Mouse (Mus musculus) thymus, postnatal 0 days (tissue): ENCODE data around the gene Elac2. TPM values are rescaled to one million over a fixed set of nuclear protein-coding genes. Genes with fewer than 3 reads are reported as not detected.

Experiments used
- DNase-seq: peaks from one replicate; pipeline ENCODE4 v3.0.0-alpha.2; 2015; ENCODE audit warnings: low spot score
- polyA plus RNA-seq: library from polyadenylated mRNA; unstranded; fragments of >200 nt; fragmentation: Nextera tagmentation; extraction: Ambion mirVana; gene quantifications from 2 replicates; pipeline ENCODE4 v1.2.1, GENCODE M21; 2015

The Elac2 gene
- 24.5 and 26.9 TPM in 2 replicates for polyA plus RNA-seq

- DNase-seq, result peak; percentile 98
Observed at GRCm38 (mm10) chr11:64978720-64979488, at the start of gene Elac2. Elac2 (plus strand) TSS chr11:64979038.

- no peak for DNase-seq
Observed at GRCm38 (mm10) chr11:64929130-64929529, 49.7 kb upstream of the Elac2 start.

DNA sequence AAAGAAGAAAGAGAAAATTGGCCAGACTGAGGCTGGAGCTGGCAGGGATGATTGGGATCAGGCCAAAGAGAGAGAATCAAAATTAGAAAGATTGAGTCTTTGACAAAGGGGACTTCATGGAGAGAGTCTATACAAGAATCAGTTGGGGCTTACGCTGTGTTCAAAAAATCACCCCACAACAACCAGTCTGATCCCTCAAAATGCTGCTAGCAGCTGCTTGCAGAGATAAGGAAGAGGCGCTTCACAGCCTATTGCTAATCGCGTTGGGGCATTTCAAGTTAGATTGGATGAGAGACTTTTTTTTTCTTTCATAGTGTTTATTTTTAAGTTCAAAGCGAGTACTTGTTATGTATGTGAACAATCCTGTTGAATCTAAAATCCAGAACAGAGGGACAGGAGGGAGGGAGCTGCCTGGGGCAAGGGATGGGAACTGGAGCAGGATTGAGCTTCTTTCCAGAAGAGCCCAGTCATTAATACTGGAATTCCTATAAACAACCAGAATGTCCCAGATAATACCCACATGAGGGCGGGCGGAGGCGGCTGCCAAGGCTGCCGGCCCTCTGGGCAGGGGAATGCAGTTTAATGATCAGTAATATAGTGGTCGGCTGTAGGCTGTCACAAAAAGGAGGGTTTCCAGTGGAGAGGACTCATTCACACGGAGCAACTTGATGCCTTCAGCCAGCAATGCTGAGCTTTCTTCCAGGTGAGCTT lies 47.6 kb upstream of the Elac2 start:
- no peak for DNase-seq

DNA sequence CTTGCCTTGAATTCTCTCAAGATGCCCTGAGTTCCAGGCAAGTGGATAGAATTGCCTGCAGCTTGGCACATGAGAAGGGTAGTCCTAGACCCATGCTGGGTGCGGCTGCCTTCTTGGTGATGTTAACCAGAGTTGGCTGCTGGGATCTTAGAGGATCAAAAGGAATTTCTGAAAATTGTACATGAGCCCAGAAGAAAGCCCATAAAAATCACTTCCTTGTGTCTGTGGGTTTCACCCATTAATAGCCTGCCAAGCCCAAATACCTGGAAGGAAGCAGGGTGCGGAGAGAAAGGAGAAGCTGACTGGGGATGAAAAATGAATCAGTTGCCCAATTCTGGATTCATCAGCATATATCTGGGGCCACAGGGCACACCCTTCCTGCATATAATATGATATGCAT lies 41.6 kb upstream of the Elac2 start:
- no peak for DNase-seq

DNA sequence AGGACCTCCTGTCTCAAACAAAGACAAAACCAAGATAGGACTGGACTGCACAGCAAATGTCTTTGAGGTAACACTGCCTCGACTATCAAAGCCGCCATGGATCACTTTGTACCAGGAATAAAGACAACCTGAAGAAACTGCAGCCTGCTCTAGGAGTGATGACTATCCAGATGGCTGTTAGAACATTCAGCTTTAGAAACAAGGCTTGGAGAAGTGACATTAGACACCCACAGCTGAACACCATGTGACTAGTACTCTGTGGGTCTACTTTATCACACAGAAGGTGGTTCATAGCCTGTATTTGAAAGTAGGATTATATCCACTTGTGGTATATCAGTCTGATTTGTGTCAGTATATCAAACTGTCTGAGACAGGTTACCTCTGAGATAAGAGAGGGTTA lies 37.6 kb upstream of the Elac2 start:
- DNase-seq, result no peak

GRCm38 (mm10) chr11:64949782-64950181 lies 29.1 kb upstream of the Elac2 start:
- DNase-seq, result no peak

DNA sequence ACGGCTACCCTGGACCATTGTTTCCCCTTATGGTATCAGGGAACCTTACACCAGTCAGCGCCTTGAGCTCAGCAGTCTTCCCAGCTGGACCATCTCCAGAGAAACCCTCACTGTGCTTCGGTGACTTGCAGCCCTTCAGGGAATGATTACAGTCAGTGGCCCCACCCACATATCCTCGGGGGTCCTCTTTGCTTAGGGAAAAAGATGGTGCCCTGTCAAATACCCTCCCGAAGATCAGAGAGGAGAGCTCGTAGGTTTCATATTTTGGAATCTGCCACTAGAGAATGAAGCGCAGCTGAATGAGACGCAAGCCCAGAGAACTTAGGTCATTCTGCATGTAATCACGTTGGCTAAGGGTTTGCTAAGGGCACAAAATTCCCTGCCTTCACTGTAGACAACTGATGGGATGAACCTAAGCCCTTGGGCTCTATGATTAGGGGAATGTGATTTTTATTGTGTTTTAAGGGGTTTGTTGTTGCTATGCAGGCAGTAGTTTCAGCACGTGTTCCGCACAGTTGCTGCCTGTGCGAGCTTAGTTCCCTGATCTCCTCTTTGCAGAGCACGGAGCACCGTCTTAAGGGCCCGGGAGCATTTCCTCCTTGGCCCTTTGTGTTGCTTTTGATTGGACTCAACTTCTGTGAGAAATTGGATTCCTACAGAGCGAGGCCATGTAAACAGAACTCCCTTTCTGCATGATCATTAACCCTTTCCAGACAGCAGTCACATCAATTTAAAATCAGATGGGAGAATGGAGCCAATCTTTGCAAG lies 21.7 kb upstream of the Elac2 start:
- no peak for DNase-seq

DNA sequence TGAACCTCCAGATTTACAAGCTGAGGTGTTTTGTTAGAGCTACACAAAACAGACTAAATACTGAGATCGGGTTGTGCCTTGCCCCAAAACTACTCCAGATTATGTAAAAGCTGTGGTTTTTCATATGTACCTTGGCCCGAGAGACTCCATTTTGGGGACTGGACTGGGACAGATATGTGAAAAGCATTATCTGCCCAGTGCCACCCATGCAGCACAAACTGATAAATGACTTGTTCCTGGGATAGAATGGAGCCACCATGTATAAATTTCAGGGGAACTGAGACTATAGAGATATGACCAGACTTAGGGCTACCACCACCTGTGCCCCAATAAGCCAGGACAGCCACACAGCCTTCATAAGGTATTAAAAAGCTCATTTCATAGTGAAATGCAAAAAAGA lies 16.2 kb upstream of the Elac2 start:
- no peak for DNase-seq

DNA sequence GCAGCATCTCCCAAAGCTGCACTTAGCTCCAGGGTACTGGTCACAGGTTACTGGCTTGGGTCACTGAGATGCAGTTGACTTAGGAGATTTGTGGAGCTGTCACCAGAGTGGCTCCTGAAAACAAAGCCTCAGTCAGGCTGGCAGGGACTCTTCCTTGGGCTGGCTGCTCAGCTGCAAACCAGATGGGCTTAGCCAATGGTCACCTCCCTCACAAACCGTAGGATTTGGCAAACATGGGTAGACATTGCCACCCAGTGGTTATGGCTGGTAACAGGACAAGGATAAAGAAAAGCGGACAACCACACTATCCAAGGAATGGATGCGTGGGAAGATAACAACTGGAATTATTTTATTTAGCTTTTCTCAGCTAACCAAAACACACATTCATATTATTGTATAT lies 10.3 kb upstream of the Elac2 start:
- DNase-seq, result peak; percentile 36

GRCm38 (mm10) chr11:64968939-64969342 lies 9.9 kb upstream of the Elac2 start:
- DNase-seq, result no peak

GRCm38 (mm10) chr11:64971471-64971988 lies 7.3 kb upstream of the Elac2 start:
- DNase-seq, result no peak

GRCm38 (mm10) chr11:64972418-64972817 lies 6.4 kb upstream of the Elac2 start:
- DNase-seq, result no peak

DNA sequence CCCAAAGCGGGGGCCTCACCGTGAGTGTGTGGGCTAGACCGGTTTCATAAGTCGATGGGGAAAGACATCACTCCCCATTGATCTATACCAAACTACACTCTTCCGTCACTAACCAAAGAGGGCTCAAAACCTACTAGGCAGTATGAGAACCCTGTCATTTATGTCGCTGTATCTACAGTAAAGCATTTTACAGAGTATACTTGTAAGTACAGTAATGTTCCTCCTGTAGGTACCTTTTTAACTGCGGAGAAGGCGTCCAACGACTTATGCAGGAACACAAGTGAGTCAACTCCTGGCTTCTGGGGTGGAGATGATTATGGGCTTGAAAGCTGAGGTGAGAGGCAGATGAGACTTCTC lies 629 bp downstream of the Elac2 start:
- DNase-seq, result no peak

DNA sequence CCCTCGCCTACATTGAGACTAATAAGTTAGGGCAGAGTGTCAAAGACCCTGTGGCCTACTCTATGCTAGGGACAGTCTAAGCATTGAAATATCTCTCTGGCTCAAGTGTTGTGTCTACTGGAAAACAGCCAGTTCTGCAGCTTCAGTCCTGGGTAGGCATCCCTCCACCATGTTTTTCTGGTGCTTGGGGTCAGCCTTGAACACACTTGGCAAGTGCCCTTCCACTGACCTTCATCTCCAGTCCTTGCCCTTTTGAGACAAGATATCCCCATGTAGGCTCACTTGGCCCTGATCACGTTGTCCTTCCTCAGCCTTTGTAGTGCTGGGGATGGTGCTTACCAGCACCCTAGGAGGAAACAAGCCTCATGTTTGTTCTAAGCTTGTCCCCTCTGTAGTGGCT lies 9.7 kb downstream of the Elac2 start:
- DNase-seq, result no peak

DNA sequence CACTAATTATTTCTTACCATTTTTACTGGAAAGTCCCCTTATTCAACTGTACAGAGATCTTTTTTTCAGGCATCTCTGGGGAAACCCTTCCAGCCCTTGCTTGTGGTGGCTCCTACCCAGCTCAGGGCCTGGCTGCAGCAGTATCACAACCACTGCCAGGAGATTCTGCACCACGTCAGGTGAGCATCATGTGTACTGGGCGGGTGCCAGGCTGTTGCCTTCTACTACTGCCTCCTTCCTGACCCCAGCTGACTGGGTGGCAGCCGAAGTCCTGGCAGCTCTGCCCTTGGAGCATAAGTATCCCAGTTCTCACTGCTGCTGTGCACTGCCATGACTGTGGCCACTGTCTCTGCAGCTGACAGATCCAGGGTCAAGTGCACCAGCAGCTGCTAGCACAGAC lies 19.6 kb downstream of the Elac2 start:
- DNase-seq, result no peak

DNA sequence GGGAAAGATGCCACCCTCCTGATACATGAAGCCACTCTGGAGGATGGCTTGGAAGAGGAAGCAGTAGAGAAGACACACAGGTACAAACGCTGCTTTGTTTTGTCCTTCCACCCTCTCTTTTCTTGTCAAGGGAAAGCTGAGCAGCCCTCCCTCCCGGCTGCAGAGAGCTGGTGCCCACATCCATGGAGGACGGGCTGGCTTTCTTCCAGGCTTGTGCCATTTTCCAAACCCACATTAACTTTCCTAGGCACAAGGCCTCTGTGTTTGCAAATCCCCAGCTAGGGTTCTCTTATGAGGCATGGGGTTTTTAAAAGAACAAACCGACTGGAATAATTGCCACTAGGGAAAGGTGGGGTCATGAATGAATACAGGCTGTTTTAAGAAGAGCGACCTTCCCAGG lies 20.8 kb downstream of the Elac2 start:
- DNase-seq, result no peak

DNA sequence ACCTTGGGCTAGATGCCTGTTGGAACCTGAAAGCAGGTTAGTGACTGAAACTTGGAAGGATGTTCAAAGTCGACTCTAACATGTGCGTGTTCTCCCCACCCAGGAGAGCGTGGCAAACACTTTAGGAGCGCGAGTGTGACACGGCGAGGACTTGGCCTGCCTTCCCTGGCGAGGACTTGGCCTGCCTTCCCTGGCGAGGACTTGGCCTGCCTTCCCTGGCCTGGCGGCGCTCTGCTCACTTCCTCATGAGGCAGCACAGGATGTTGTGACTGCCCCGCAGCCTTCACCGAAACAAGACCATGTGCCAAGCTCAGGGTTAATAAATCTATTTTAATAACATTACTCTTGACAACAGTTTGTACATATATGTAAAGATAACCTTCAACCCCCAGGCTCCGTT lies 22.9 kb downstream of the Elac2 start:
- no peak for DNase-seq

DNA sequence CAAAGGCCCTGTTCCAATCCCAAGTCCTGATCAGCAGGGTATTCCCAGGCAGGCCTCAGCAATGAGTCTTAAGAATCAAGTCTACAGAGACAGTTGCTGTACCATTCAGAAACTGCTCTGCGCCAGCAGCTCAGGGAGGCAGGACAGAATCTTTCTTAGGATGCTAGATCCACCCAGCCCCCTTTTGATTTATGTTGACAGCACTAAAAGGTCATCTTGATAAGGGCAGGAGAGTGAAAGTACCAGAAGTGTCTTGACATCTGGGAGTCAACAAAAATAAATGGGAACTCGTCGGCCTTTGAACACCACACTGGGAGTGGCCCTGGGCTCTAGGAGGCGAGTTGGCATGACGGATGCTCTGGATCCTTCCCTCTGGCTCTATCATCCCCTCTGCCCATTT lies 24.8 kb downstream of the Elac2 start:
- no peak for DNase-seq

DNA sequence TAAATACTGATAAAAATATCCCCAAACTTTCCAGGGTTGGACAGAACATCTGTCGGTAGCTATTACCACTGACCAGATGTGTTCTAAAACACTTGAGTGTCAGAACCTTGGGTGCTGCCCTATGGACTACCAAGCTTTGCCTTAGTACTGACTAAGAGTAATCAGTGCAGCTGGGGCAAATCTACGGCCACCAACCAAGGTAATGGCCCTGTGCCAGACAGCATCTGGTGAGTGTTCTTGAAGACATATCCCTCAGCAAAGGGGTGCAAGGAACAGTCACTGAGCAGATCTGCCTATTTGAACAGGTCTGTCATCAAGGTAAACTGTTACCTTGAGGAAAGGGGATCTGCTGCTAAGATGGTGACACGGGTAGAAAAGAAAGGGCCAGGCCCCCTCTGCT lies 26.0 kb downstream of the Elac2 start:
- no peak for DNase-seq

- no peak for DNase-seq
Observed at GRCm38 (mm10) chr11:65006047-65006446, 27.2 kb downstream of the Elac2 start.

DNA sequence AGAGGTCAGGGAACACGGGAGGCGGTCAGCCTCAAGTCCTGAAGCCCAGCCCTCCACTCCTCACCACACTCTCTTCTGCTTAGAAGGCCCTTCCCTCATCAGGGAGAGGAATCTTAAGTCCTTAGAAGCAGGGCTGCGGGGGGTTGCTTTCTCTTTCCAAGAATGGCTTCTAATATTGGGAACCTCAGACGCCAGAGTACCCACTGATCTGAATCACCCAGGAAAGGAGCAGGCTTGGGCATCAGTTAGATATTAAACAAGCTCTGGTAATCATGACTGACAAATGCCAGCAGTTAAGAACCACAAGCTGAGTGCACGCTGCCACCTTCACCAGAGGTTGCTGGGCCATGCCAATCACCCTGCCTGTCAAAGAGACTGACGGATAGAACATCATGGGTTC lies 35.1 kb downstream of the Elac2 start:
- DNase-seq, result no peak

DNA sequence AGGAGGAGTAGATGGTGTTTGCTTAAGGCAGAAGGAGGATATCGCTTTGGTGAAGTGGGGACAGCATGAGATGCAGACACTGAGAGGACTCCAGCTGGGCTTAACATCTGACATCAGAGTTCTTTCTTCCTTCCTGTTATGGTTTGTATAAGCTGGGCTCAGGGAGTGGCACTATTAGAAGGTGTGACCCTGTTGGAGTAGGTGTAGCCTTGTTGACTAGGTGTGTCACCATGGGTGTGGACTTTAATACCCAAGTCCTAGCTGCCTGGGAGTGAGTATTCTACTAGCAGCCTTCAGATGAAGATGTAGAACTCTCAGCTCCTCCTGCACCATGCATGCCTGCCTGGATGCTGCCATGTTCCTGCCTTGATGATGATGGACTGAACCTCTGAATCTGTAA lies 37.9 kb downstream of the Elac2 start:
- DNase-seq, result no peak
